Mouse (Mus musculus) neutrophil, adult 5-6 weeks (primary cell): ENCODE results near the gene Mpv17l. TPM values are rescaled to one million over a fixed set of nuclear protein-coding genes. Genes with fewer than 3 reads are reported as not detected.
"Not testable (repeated sequence)": the region's sequence is repeated elsewhere in the genome, so short reads cannot be mapped to it uniquely, and the experiment has no call there.

Experiments used
- ATAC-seq: fragments of 151-379, 151-347 bp; 2 replicates; pipeline ENCODE4 v1.8.0; 2017; ENCODE audit warnings: mild to moderate bottlenecking, moderate TSS enrichment; ENCODE audit not compliant: insufficient number of reproducible peaks, poor library complexity, low FRiP score, severe bottlenecking; ENCODE audit errors: extremely low read depth
- total RNA-seq: library from RNA; stranded (forward); fragments of 200-1000 nt; gene quantifications from 2 replicates; pipeline ENCODE4 v1.2.3, GENCODE M21; 2017

Mpv17l gene
- total RNA-seq = 0.37 and 0.47 TPM in 2 replicates

- peak; percentile 86 for ATAC-seq
Observed at GRCm38 (mm10) chr16:13902888-13903483, at the start of gene Mpv17l, which contains the start of gene Pdxdc1. Gene Mpv17l (plus strand): TSS chr16:13903161. Gene Pdxdc1 (minus strand): TSS chr16:13903131.

- ATAC-seq = no peak
Observed at GRCm38 (mm10) chr16:13853886-13854285, 49.1 kb upstream of the Mpv17l start.

DNA sequence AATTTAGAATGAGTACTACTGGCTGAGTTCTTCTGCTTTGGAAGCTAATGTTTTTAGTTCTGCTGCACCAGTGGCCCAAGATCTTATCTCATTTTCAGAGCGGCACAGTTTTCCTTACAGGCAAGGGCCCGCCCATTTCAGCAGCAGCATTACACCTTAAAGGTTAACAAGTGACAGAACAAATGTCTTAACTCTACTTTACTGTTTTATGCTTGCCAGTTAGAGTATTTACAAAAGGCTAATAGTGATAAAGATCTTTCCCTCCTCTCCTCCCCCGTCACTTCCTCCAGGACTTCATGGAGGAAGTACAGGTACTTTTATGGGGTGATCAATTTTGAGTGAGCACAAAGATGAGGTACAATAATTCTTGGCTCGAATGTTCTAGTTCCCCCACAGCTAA lies 36.9 kb upstream of the Mpv17l start:
- ATAC-seq = no peak

DNA sequence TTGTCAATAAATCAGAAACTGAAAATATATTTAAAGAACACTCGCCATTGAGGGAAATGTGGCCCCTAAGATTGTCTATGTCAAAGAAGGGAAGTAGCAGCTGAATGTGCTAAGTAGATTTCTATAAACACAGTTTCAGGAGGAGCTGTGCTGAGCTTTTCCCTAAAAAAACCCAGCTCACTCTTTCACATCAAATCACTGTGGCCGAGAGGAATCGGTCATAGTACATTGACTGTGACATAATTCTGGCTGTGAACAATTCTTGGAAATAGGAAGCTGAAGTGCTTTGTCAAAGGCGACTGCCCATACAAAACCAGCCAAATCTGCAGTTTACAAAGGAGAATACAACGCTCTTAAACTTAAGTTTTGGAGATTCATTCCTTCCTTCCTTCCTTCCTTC lies 36.3 kb upstream of the Mpv17l start:
- ATAC-seq = no peak

DNA sequence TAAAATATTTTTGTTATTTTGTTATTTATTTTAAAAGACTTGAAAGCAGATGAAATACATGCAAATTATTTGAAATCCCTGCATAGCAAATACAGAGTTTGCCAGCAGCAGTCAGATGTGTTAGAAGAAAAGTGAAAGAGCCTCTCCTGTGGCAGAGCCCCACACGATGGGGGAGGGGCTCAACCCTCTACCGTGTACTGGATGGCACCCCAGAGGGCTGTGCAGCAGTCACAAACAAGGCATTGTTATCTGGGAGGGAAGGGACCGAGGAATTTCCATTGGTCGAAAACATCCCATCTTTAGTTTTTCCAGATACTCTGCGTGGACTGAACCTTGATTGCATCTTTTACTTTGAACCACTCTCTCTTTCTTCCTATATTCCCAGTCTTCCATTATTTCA lies 35.6 kb upstream of the Mpv17l start:
- ATAC-seq = not testable (repeated sequence)

GRCm38 (mm10) chr16:13867910-13868514 lies 34.9 kb upstream of the Mpv17l start:
- no peak for ATAC-seq

GRCm38 (mm10) chr16:13875483-13875882 lies 27.5 kb upstream of the Mpv17l start:
- no peak for ATAC-seq

DNA sequence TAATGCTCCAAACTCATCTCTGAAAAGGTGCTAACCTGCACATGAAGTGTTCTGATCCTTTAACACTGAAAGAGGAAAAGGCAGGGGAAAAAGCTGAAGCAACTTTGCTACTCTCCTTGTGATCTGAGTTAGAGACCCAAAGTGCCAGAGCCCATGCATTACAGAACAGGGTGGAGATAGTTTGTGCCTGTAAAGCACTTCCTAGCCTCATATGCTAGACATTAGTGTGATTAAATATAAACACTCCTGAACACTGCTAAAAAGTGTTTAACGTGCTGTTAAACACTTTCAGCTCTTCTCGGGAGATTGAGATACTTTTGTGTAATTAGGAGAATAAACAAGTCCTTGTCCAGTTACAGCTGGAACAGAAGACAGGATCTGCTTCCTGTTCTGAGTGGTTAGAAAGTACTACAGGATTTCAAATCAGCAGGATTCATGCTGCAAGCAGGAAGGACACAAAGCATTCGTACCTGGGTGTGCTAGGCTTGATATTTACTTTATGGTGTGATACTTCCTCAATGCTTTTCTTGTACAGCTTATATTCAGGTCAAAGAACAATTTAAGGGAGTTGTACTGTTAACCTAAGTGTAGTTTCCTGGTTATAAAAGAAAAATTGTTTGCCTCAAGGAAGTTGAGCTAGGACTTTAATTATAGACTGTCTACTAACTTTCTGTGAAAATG lies 19.7 kb upstream of the Mpv17l start:
- ATAC-seq = no peak

DNA sequence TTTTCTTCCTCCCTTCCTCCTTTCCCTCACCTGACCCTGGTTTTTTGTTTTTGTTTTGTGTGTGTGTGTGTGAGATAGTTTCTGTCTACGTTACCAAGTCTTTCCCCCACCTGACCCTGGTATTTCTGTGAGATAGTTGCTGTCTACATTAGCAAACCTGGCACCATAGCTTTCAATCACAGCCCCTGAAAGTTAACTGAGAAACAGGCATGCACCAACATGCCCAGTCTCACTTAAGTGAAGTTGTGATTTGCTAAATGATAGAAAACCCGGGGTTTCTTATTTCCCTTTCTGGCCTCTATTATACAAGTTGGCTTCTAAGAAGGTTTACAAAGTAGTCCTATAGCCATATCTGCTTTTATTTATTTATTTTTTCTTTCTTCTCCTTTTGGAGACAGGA lies 12.5 kb upstream of the Mpv17l start:
- ATAC-seq = no peak

- no peak for ATAC-seq
Observed at GRCm38 (mm10) chr16:13892850-13893249, 10.1 kb upstream of the Mpv17l start.

DNA sequence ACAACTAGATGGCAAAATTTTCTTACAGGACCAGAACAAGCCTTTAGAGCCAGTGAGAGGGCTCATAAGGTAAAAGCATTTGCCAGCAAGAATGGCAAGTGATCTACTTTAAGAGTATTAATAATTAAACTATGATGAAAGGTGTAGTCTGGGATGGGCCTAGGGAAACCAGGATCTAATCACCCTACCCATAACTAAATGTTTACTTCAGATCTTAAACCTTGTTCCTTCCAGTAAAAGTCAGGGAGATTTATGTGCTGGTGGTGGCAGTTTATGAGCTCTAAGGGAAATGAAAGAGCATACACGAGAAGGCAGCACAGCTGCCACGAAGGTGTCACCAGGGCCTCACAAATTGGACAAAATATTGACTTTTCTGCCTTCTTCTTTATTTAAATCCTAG lies 8.9 kb upstream of the Mpv17l start:
- no peak for ATAC-seq

- ATAC-seq = no peak
Observed at GRCm38 (mm10) chr16:13895740-13896139, 7.2 kb upstream of the Mpv17l start.

GRCm38 (mm10) chr16:13896357-13896756 lies 6.6 kb upstream of the Mpv17l start:
- ATAC-seq = no peak

GRCm38 (mm10) chr16:13898981-13899380 lies 4.0 kb upstream of the Mpv17l start:
- no peak for ATAC-seq

- ATAC-seq = peak; percentile 8; the same call in 1 of the 2 replicates
Observed at GRCm38 (mm10) chr16:13902397-13902831, 547 bp upstream of the Mpv17l start.

DNA sequence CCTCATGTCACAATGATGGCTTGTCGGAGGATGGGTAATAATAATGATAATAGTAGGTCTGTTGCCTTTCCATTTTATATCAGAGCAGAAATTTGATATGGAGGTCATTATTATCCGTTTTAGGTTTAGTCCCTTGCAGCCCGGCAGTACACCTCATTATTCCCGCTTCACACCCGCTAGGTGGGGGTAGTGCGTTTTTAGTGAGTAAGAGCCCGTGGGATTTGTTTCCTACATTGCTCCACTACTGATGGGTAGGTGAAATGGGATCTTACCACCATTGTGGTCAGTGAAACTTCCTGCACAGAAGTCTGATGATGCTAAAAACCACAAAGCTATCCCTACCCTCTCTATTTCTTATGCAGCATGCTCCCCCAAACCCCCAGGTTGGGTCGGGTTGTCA lies 527 bp downstream of the Mpv17l start:
- peak; percentile 30; the same call in 1 of the 2 replicates for ATAC-seq

GRCm38 (mm10) chr16:13907297-13907696 lies 4.3 kb downstream of the Mpv17l start:
- no peak for ATAC-seq

DNA sequence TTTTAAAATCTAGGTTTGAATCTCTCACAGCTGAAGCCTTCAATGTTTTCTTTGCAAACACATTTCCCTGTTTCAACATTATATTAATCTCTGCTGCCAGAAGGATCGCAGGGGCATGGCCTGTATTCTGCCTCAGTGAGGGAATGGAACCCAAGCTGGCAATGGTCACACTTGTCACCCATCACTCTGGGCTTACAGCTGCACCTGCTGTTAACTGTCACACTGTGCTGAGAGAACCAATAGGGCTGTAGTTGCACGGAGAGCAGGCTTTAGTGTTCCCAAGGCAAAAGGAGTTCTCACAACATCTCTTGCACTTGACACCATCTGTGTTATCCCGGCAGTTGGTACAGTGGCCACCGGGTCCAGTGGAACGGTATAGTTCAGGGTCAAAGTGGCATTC lies 17.1 kb downstream of the Mpv17l start:
- ATAC-seq = no peak

DNA sequence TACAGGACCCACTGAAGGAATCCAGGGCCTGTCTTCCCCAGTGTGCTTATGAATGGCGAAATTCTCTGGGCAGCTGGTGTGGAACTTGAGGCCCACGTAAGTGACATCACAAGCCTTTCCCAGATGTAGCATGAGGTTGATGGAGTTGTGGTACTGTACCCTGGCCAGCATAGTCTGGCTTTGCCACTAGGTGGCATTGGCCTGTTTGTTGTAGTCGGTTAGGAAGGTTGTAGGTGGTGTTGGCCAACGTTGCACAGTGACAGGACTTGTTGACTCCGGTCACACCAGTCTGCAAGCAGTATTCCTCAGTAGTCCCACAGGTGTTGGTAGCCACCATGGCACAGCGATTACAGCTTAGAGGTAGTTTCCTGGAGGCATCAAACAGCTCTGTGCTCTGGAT lies 18.1 kb downstream of the Mpv17l start:
- 0 out of 2 replicates have a peak, but pooled peaks have one; percentile 13 for ATAC-seq

GRCm38 (mm10) chr16:13921781-13922180 lies 18.8 kb downstream of the Mpv17l start:
- ATAC-seq = no peak
